Mouse (Mus musculus): ENCODE data around the gene Oxct1. TPM values are rescaled to one million over a fixed set of nuclear protein-coding genes. Genes with fewer than 3 reads are reported as not detected.

Gene Oxct1
- total RNA-seq, 1 experiment from 2014 or later = 243 TPM

- ATAC-seq (replicated peaks; ENCODE audit: low read depth, poor library complexity, severe bottlenecking) = no peak
These were observed 74.2 kb downstream of the Oxct1 start for GRCm38 (mm10) chr15:4100341-4100921.

GRCm38 (mm10) chr15:4101025-4101424, 74.8 kb downstream of the Oxct1 start:
- no peak for ATAC-seq (replicated peaks; ENCODE audit: low read depth, poor library complexity, severe bottlenecking)

GRCm38 (mm10) chr15:4104319-4104718, 78.1 kb downstream of the Oxct1 start:
- no peak for ATAC-seq (replicated peaks; ENCODE audit: low read depth, poor library complexity, severe bottlenecking)

GRCm38 (mm10) chr15:4105498-4105897, 79.3 kb downstream of the Oxct1 start:
- ATAC-seq (replicated peaks; ENCODE audit: low read depth, poor library complexity, severe bottlenecking) = no peak

GRCm38 (mm10) chr15:4119962-4120361, 93.8 kb downstream of the Oxct1 start:
- ATAC-seq (replicated peaks; ENCODE audit: low read depth, poor library complexity, severe bottlenecking) = no peak

GRCm38 (mm10) chr15:4124648-4125047, 98.5 kb downstream of the Oxct1 start:
- ATAC-seq (replicated peaks; ENCODE audit: low read depth, poor library complexity, severe bottlenecking) = no peak

GRCm38 (mm10) chr15:4138524-4138923, 112.3 kb downstream of the Oxct1 start:
- no peak for ATAC-seq (replicated peaks; ENCODE audit: low read depth, poor library complexity, severe bottlenecking)

GRCm38 (mm10) chr15:4139516-4139915, 113.3 kb downstream of the Oxct1 start:
- no peak for ATAC-seq (replicated peaks; ENCODE audit: low read depth, poor library complexity, severe bottlenecking)

GRCm38 (mm10) chr15:4145352-4145751, 119.2 kb downstream of the Oxct1 start:
- ATAC-seq (replicated peaks; ENCODE audit: low read depth, poor library complexity, severe bottlenecking) = no peak

- no peak for ATAC-seq (replicated peaks; ENCODE audit: low read depth, poor library complexity, severe bottlenecking)
These were observed 121.5 kb downstream of the Oxct1 start for GRCm38 (mm10) chr15:4147700-4148099.

GRCm38 (mm10) chr15:4148649-4149389, 122.6 kb downstream of the Oxct1 start:
- no peak for ATAC-seq (replicated peaks; ENCODE audit: low read depth, poor library complexity, severe bottlenecking)

GRCm38 (mm10) chr15:4154646-4155045, 128.5 kb downstream of the Oxct1 start:
- ATAC-seq (replicated peaks; ENCODE audit: low read depth, poor library complexity, severe bottlenecking) = no peak

GRCm38 (mm10) chr15:4167946-4168345, 141.8 kb downstream of the Oxct1 start:
- no peak for ATAC-seq (replicated peaks; ENCODE audit: low read depth, poor library complexity, severe bottlenecking)

GRCm38 (mm10) chr15:4171600-4171999, 145.4 kb downstream of the Oxct1 start:
- ATAC-seq (replicated peaks; ENCODE audit: low read depth, poor library complexity, severe bottlenecking) = no peak

GRCm38 (mm10) chr15:4197913-4198312, 171.7 kb downstream of the Oxct1 start:
- ATAC-seq (replicated peaks; ENCODE audit: low read depth, poor library complexity, severe bottlenecking) = no peak

Other genes with a start within 250 kb of the Oxct1 start
- gene Fbxo4, start 46.8 kb upstream of the Oxct1 start, total RNA-seq (2017) = 9.8 and 19.3 TPM in 2 replicates
- 15.3 and 15.8 TPM in 2 replicates for gene AW549877, start 30.6 kb upstream of the Oxct1 start, total RNA-seq (2017)

All from common myeloid progenitor, adult 5-6 weeks (primary cell).